Mouse (Mus musculus) limb, embryonic 13.5 days (tissue): ENCODE measurements at regions not wholly inside any gene's neighbourhood (a gene's known extent, or its start where the extent isn't known, plus 50 kb on each side); places are given as distances from the start of the nearest gene placed in this dataset.
"Not testable (repeated sequence)": the region's sequence is repeated elsewhere in the genome, so short reads cannot be mapped to it uniquely, and the experiment has no call there.

Experiments used
- ATAC-seq: fragments of 200-750 bp; cut with Nextera tagmentation; 2 replicates; pipeline ENCODE4 v1.8.0; 2017; ENCODE audit warnings: low read depth, moderate number of reproducible peaks, moderate TSS enrichment; ENCODE audit not compliant: low FRiP score
- H3K27ac ChIP-seq: fragments of 300-500 bp; sonication (generic); 2 replicates; pipeline ENCODE4 v1.5.1; 2015; ENCODE audit warnings: inconsistent platforms, mild to moderate bottlenecking, moderate library complexity
- H3K27me3 ChIP-seq: fragments of 300-500 bp; sonication (generic); 2 replicates; pipeline ENCODE4 v1.6.1; 2015; ENCODE audit warnings: mild to moderate bottlenecking, inconsistent platforms
- H3K36me3 ChIP-seq: fragments of 300-500 bp; sonication (generic); 2 replicates; pipeline ENCODE4 v1.6.1; 2015; ENCODE audit warnings: inconsistent platforms, mild to moderate bottlenecking, moderate library complexity
- H3K4me1 ChIP-seq: fragments of 300-500 bp; sonication (generic); 2 replicates; pipeline ENCODE4 v1.6.1; 2015; ENCODE audit warnings: inconsistent platforms
- H3K4me2 ChIP-seq: fragments of 300-500 bp; sonication (generic); replicated peaks from 2 replicates; pipeline ENCODE4 v1.6.1; 2015; ENCODE audit warnings: inconsistent platforms, mild to moderate bottlenecking, moderate library complexity
- H3K4me3 ChIP-seq: fragments of 300-500 bp; sonication (generic); 2 replicates; pipeline ENCODE4 v1.5.1; 2015; ENCODE audit warnings: moderate library complexity, mild to moderate bottlenecking, inconsistent platforms
- H3K9ac ChIP-seq: fragments of 300-500 bp; sonication (generic); 2 replicates; pipeline ENCODE4 v1.6.1; 2015; ENCODE audit warnings: mild to moderate bottlenecking, inconsistent platforms
- H3K9me3 ChIP-seq: fragments of 300-500 bp; sonication (generic); 2 replicates; pipeline ENCODE4 v1.6.1; 2016; ENCODE audit warnings: inconsistent platforms
- WGBS: fragments of 180-500 bp; shearing (Covaris S2); methylation state at CpG from one replicate; pipeline ENCODE4 v1.1.7; 2015; 5-methylcytosine and 5-hydroxymethylcytosine counted together

GRCm38 (mm10) chr8:89501756-89502155 lies 457.8 kb upstream of the Sall1 start:
- no peak overlapping the region for H3K9ac ChIP-seq
- no peak overlapping the region for H3K27ac ChIP-seq
- no peak overlapping the region for H3K4me2 ChIP-seq
- peaks cover 33% of the 10 kb centered on the region for H3K27me3 ChIP-seq
- no peak overlapping the region for H3K4me3 ChIP-seq
- 42% methylated on average over 6 of the region's 6 CpGs for WGBS
- H3K36me3 ChIP-seq = no peaks in the 10 kb centered on the region
- ATAC-seq = no peak
- no peaks in the 10 kb centered on the region for H3K9me3 ChIP-seq
- peaks cover 30% of the 10 kb centered on the region for H3K4me1 ChIP-seq

- Histone ChIP-seq H3K27ac (no peak overlapping the region), H3K36me3 (no peaks in the 10 kb centered on the region), H3K4me1 (peaks cover 30% of the 10 kb centered on the region), H3K4me3 (no peak overlapping the region), H3K9me3 (no peaks in the 10 kb centered on the region), H3K9ac (no peak overlapping the region), H3K4me2 (no peak overlapping the region), H3K27me3 (peaks cover 36% of the 10 kb centered on the region)
- no peak for ATAC-seq
- WGBS = 75% methylated on average over 6 of the region's 6 CpGs
Measured at GRCm38 (mm10) chr8:89499831-89500230, 455.9 kb upstream of the Sall1 start.

- H3K27me3 ChIP-seq = peaks cover 35% of the 10 kb centered on the region
- peak overlapping the region; percentile 18; the same call in 1 of the 2 replicates for H3K27ac ChIP-seq
- no peak overlapping the region for H3K9ac ChIP-seq
- H3K4me3 ChIP-seq = no peak overlapping the region
- no peaks in the 10 kb centered on the region for H3K36me3 ChIP-seq
- 9% methylated on average over 6 of the region's 6 CpGs for WGBS
- H3K4me2 ChIP-seq = peak overlapping the region; percentile 27; the same call in 1 of the 2 replicates
- H3K4me1 ChIP-seq = peaks cover 30% of the 10 kb centered on the region
- H3K9me3 ChIP-seq = no peaks in the 10 kb centered on the region
- ATAC-seq = peak; percentile 79
Measured at GRCm38 (mm10) chr8:89498088-89498695, 454.2 kb upstream of the Sall1 start.

DNA sequence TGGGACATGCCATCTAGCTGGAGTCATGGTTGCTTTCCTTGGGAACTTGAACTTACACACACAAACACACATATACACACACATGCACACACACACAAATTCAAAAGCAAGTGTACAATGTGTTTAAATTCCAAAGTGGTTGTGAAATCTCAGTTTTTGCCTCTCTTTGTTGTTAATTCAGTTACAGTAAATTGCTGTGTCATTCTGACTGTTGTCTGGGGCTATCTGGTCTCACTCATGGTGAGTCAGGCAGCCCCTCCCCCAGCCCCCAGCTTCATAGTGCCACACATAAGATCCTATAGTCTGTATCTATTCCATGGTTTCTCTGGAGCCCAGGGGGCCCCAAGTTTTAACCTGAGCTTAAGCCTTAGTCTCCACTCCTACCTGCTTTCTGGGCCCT lies 448.4 kb upstream of the Sall1 start:
- ATAC-seq = no peak
- peaks cover 27% of the 10 kb centered on the region for H3K27me3 ChIP-seq
- no peak overlapping the region for H3K27ac ChIP-seq
- no peak overlapping the region for H3K4me2 ChIP-seq
- no peaks in the 10 kb centered on the region for H3K4me1 ChIP-seq
- H3K9me3 ChIP-seq = no peaks in the 10 kb centered on the region
- H3K9ac ChIP-seq = no peak overlapping the region
- H3K36me3 ChIP-seq = no peaks in the 10 kb centered on the region
- no peak overlapping the region for H3K4me3 ChIP-seq

DNA sequence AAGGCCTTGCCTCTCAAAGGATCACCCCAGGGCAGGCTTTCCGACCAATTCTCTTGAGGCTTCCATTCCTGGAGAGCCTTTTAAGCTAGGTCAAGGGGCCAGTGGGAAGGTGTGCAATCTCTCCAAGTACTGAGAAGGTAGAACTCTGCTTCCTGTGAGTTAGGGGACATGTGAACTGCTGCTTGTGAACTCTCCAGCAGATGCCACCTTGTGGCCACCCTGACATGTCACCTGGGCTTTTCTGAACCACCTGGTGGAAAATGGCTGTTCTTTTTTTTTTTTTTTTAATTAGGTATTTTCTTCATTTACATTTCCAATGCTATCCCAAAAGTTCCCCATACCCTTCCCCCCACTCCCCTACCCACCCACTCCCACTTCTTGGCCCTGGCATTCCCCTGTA lies 438.5 kb upstream of the Sall1 start:
- ATAC-seq, H3K4me2 ChIP-seq, H3K9ac ChIP-seq, H3K9me3 ChIP-seq, H3K36me3 ChIP-seq, H3K27ac ChIP-seq, H3K4me1 ChIP-seq, H3K27me3 ChIP-seq, H3K4me3 ChIP-seq: not testable (repeated sequence)
- WGBS = 75% methylated on average over 1 of the region's 1 CpGs

- no peak for ATAC-seq
- Histone ChIP-seq H3K4me2 (no peak overlapping the region), H3K4me1 (no peaks in the 10 kb centered on the region), H3K4me3 (no peak overlapping the region), H3K9me3 (no peaks in the 10 kb centered on the region), H3K36me3 (no peaks in the 10 kb centered on the region), H3K9ac (no peak overlapping the region), H3K27me3 (peaks cover 39% of the 10 kb centered on the region), H3K27ac (no peak overlapping the region)
- WGBS = 62% methylated on average over 4 of the region's 4 CpGs
Measured at GRCm38 (mm10) chr8:89476930-89477329, 433.0 kb upstream of the Sall1 start.

DNA sequence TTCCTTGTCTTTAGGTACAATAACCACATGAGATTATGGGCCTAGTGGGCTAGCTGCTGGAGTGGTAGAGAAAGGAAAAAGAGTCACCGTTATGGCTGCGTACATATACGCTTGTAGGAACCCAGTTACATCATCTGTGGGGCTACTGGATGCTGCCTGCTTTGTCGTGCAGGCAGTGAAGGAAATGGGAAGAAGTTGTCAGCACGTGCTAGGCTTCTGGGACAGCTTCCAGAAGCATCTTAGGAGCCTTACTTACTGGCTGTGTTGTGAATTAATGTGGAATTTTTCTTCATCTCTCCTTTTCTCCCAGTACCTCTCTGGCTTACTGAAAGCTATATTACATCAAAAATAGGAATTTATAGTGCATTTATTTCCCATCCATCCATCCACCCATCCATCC lies 427.2 kb upstream of the Sall1 start:
- no peaks in the 10 kb centered on the region for H3K36me3 ChIP-seq
- 0 out of 2 replicates have a peak, but pooled peaks cover 8% of the 10 kb centered on the region for H3K4me1 ChIP-seq
- WGBS = 85% methylated on average over 5 of the region's 5 CpGs
- no peaks in the 10 kb centered on the region for H3K9me3 ChIP-seq
- H3K27me3 ChIP-seq = peaks cover 38% of the 10 kb centered on the region
- ATAC-seq = no peak
- H3K9ac ChIP-seq = no peak overlapping the region
- H3K27ac ChIP-seq = no peak overlapping the region
- H3K4me2 ChIP-seq = no peak overlapping the region
- no peak overlapping the region for H3K4me3 ChIP-seq

GRCm38 (mm10) chr8:89468782-89469220 lies 424.8 kb upstream of the Sall1 start:
- no peaks in the 10 kb centered on the region for H3K36me3 ChIP-seq
- H3K4me1 ChIP-seq = 0 out of 2 replicates have a peak, but pooled peaks cover 8% of the 10 kb centered on the region
- no peak overlapping the region for H3K9ac ChIP-seq
- ATAC-seq = no peak
- WGBS = 69% methylated on average over 5 of the region's 5 CpGs
- no peak overlapping the region for H3K4me2 ChIP-seq
- H3K4me3 ChIP-seq = no peak overlapping the region
- H3K27me3 ChIP-seq = peaks cover 20% of the 10 kb centered on the region; the same call in 1 of the 2 replicates
- no peak overlapping the region for H3K27ac ChIP-seq
- no peaks in the 10 kb centered on the region for H3K9me3 ChIP-seq

DNA sequence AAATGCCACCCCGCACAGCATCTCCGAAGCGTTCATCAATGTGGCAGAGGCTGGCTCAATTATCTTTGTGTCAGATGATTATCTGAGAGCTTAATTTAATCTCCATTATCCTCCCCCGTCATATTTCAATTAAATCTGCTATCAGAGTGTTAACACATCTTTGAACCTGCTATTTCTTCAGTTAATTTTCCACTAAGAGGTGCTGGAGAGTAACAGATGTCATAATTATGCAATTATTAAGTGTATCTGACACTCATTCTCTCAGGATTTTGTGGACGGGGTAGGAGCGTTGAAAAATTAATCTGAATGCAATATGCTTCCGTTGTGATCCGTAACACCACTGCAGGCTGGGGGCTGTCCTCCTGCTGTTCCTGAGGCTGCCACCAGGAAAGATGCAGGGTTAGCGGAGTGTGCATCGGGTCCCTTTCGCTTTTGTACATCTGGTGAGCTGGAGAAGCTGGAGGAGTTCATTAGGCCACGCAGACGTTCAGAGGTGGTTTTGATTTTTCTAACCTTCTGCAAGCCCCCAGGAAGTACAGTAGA lies 421.3 kb upstream of the Sall1 start:
- no peak for ATAC-seq
- H3K4me3 ChIP-seq = no peak overlapping the region

GRCm38 (mm10) chr8:89456517-89456916 lies 412.6 kb upstream of the Sall1 start:
- H3K4me1 ChIP-seq = peaks cover 38% of the 10 kb centered on the region
- H3K27me3 ChIP-seq = peaks cover 36% of the 10 kb centered on the region
- peaks cover 3% of the 10 kb centered on the region; the same call in 1 of the 2 replicates for H3K9me3 ChIP-seq
- H3K9ac ChIP-seq = no peak overlapping the region
- no peak overlapping the region for H3K4me2 ChIP-seq
- H3K27ac ChIP-seq = no peak overlapping the region
- H3K4me3 ChIP-seq = no peak overlapping the region
- no peaks in the 10 kb centered on the region for H3K36me3 ChIP-seq
- no peak for ATAC-seq
- 31% methylated on average over 4 of the region's 4 CpGs for WGBS

More for the DNA sequence above, 421.3 kb upstream of the Sall1 start:
- Histone ChIP-seq H3K27me3 (peaks cover 13% of the 10 kb centered on the region), H3K27ac (no peak overlapping the region), H3K36me3 (no peaks in the 10 kb centered on the region), H3K9ac (no peak overlapping the region), H3K9me3 (no peaks in the 10 kb centered on the region), H3K4me1 (peaks cover 10% of the 10 kb centered on the region; the same call in 1 of the 2 replicates), H3K4me2 (no peak overlapping the region)
- 85% methylated on average over 13 of the region's 13 CpGs for WGBS

DNA sequence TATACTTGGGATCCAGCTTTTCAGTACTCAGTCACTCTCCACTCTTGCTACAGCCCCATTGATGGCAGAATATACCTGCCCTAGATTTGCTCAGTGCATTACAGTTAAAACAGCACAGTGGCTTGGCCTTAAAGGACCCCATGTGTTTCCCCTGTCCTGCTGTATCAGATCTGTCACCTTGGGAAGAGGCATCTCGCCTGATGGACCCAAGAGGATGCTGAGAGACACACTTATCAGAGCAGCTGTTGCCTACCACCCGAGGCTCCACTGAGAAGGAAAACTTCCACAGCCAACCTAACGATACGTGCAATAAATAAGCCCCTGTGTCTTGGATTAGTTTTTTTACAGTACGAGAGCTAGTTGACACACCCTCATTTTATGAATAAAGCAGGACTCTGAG lies 411.8 kb upstream of the Sall1 start:
- Histone ChIP-seq H3K4me1 (peaks cover 38% of the 10 kb centered on the region), H3K9me3 (peaks cover 3% of the 10 kb centered on the region; the same call in 1 of the 2 replicates), H3K36me3 (no peaks in the 10 kb centered on the region), H3K4me3 (no peak overlapping the region), H3K4me2 (no peak overlapping the region), H3K27me3 (peaks cover 31% of the 10 kb centered on the region), H3K9ac (no peak overlapping the region), H3K27ac (no peak overlapping the region)
- no peak for ATAC-seq
- 37% methylated on average over 5 of the region's 5 CpGs for WGBS

- H3K9ac ChIP-seq = no peak overlapping the region
- ATAC-seq = no peak
- WGBS = 37% methylated on average over 7 of the region's 7 CpGs
- H3K27ac ChIP-seq = no peak overlapping the region
- H3K36me3 ChIP-seq = no peaks in the 10 kb centered on the region
- H3K9me3 ChIP-seq = peaks cover 3% of the 10 kb centered on the region; the same call in 1 of the 2 replicates
- H3K4me1 ChIP-seq = peaks cover 25% of the 10 kb centered on the region
- H3K4me2 ChIP-seq = no peak overlapping the region
- peaks cover 26% of the 10 kb centered on the region for H3K27me3 ChIP-seq
- no peak overlapping the region for H3K4me3 ChIP-seq
Measured at GRCm38 (mm10) chr8:89454197-89454596, 410.2 kb upstream of the Sall1 start.

DNA sequence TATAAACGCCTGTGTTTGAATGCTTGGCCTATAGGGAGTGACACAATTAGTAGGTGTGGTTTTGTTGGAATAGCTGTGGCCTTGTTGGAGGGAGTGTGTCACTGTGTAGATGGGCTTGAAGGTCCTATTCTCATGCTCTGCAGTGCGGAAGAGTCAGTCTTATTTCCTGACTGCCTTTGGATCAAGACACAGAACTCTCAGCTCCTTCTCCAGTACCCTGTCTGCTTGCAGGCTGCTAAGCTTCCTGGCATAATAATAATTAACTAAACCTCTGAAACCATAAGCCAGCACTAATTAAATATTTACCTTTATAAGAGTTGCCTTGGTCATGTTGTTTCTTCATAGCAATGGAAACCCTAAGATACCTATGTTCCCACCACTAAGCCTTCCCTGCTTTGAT lies 409.8 kb upstream of the Sall1 start:
- no peak overlapping the region for H3K4me3 ChIP-seq
- WGBS = 86% methylated on average over 2 of the region's 2 CpGs
- H3K9me3 ChIP-seq = peaks cover 3% of the 10 kb centered on the region; the same call in 1 of the 2 replicates
- ATAC-seq = no peak
- H3K27ac ChIP-seq = no peak overlapping the region
- no peak overlapping the region for H3K4me2 ChIP-seq
- H3K27me3 ChIP-seq = peaks cover 26% of the 10 kb centered on the region
- no peak overlapping the region for H3K9ac ChIP-seq
- H3K36me3 ChIP-seq = no peaks in the 10 kb centered on the region
- peaks cover 24% of the 10 kb centered on the region for H3K4me1 ChIP-seq
